In the genomic region with DNA sequence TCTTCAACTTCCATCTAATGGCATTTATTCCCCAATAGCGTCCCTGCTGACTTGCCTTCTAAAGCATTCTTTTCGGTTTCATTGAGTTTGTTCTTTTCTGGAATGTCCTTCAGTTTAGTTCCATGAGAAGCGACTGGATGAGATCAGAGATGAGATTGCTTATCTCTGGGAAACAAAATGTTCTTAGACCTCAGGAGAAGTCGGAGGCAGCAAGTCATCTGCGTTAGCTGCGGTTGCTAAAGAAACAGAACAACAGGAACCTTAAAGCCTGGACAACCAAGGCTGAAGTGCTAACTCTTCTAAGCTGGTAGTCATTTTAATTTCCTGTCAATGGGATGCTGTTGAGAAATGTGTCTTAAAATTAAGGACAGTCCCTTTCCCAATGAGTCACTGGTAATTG, we compare ENCODE assay signal across 21 mouse cellular contexts.
DNase-seq lines count a peak whose midpoint lies in the region; ATAC-seq lines count a peak whose summit lies in the region.
"Had no signal": no experiment of that assay in that cellular context is flagged by ENCODE, and none has a peak within 500 bp of the region (broad histone marks: within the 10 kb centered on the region; RNA-seq: fewer than 3 reads in every experiment).

No protein-coding gene starts in this region.

- H3K36me3 ChIP-seq in lung, embryonic 16.5 days (ENCODE audit: control insufficient read depth, insufficient read depth, low read length) = no peaks in the 10 kb centered on the region
- no peaks in the 10 kb centered on the region for H3K36me3 ChIP-seq in stomach, embryonic 15.5 days
- H3K36me3 ChIP-seq: embryonic facial prominence, embryonic 15.5 days; forebrain, embryonic 10.5 days; heart, embryonic 10.5 days; hindbrain, embryonic 15.5 days; liver, embryonic 12.5 days; lung, embryonic 15.5 days; midbrain, embryonic 12.5 days had no signal

- intact Hi-C loops in heart, postnatal 14 days (cut with DNase I) = no loop called here

- no peak overlapping the region for H3K4me2 ChIP-seq in lung, embryonic 16.5 days (ENCODE audit: low read depth, low read length)
- no peak overlapping the region for H3K4me2 ChIP-seq in stomach, embryonic 15.5 days
- H3K4me2 ChIP-seq: embryonic facial prominence, embryonic 15.5 days; hindbrain, embryonic 15.5 days; liver, embryonic 12.5 days; lung, embryonic 15.5 days; midbrain, embryonic 12.5 days had no signal

- H3K4me3 ChIP-seq in lung, embryonic 16.5 days (ENCODE audit: low read length) = no peak overlapping the region
- H3K4me3 ChIP-seq in stomach, embryonic 15.5 days (replicated peaks) = no peak overlapping the region
- H3K4me3 ChIP-seq: embryonic facial prominence, embryonic 15.5 days; forebrain, embryonic 10.5 days; heart, embryonic 10.5 days; hindbrain, embryonic 15.5 days; liver, embryonic 12.5 days; lung, embryonic 15.5 days; midbrain, embryonic 12.5 days had no signal

- no peak for ATAC-seq in lung, embryonic 16.5 days (ENCODE audit: low read depth)
- no peak for ATAC-seq in stomach, embryonic 15.5 days (ENCODE audit: insufficient read depth, low FRiP score, low read depth)
- ATAC-seq: liver, embryonic 12.5 days had no signal

- DNase-seq in heart, adult 11 months = peak; percentile 85
- DNase-seq in heart, postnatal 14 days = no peak
- no peak for DNase-seq in lung, postnatal 14 days
- DNase-seq in lung, postnatal 36 days = peak; percentile 46
- no peak for DNase-seq in gastrocnemius, postnatal 10 days
- DNase-seq: B cell, adult 2 months; cerebellum, postnatal 10 days; embryo, embryonic 11 days; gastrocnemius, postnatal 25 days; heart, postnatal 10 days; right cerebral cortex, adult 18-20 months; thymus, postnatal 4 days had no signal

- H3K9ac ChIP-seq in lung, embryonic 16.5 days (ENCODE audit: low read length) = no peak overlapping the region
- H3K9ac ChIP-seq in stomach, embryonic 15.5 days = no peak overlapping the region
- H3K9ac ChIP-seq: embryonic facial prominence, embryonic 15.5 days; hindbrain, embryonic 15.5 days; liver, embryonic 12.5 days; lung, embryonic 15.5 days; midbrain, embryonic 12.5 days had no signal

- H3K27ac ChIP-seq in lung, embryonic 16.5 days (ENCODE audit: low read length) = peak overlapping the region; percentile 2; the same call in 1 of the 2 replicates
- H3K27ac ChIP-seq in stomach, embryonic 15.5 days = peak overlapping the region; percentile 21; the same call in 1 of the 2 replicates
- H3K27ac ChIP-seq: embryonic facial prominence, embryonic 15.5 days; forebrain, embryonic 10.5 days; heart, embryonic 10.5 days; hindbrain, embryonic 15.5 days; liver, embryonic 12.5 days; midbrain, embryonic 12.5 days had no signal

- H3K27me3 ChIP-seq in lung, embryonic 16.5 days (ENCODE audit: control insufficient read depth, insufficient read depth, low read depth, low read length) = no peaks in the 10 kb centered on the region
- no peaks in the 10 kb centered on the region for H3K27me3 ChIP-seq in stomach, embryonic 15.5 days (replicated peaks)
- H3K27me3 ChIP-seq: embryonic facial prominence, embryonic 15.5 days; hindbrain, embryonic 15.5 days; liver, embryonic 12.5 days; lung, embryonic 15.5 days had no signal

- WGBS in lung, embryonic 16.5 days = 57% methylated on average over 6 of the region's 6 CpGs
- WGBS in stomach, embryonic 15.5 days = 64% methylated on average over 6 of the region's 6 CpGs

- peaks cover 12% of the 10 kb centered on the region for H3K4me1 ChIP-seq in lung, embryonic 16.5 days (replicated peaks; ENCODE audit: control insufficient read depth, insufficient read depth, low read length)
- no peaks in the 10 kb centered on the region for H3K4me1 ChIP-seq in stomach, embryonic 15.5 days
- H3K4me1 ChIP-seq: embryonic facial prominence, embryonic 15.5 days; heart, embryonic 10.5 days; liver, embryonic 12.5 days had no signal

- no peaks in the 10 kb centered on the region for H3K9me3 ChIP-seq in lung, embryonic 16.5 days (ENCODE audit: control insufficient read depth, low read length)
- H3K9me3 ChIP-seq in stomach, embryonic 15.5 days = no peaks in the 10 kb centered on the region
- H3K9me3 ChIP-seq: embryonic facial prominence, embryonic 15.5 days; forebrain, embryonic 10.5 days; heart, embryonic 10.5 days; hindbrain, embryonic 15.5 days; liver, embryonic 12.5 days; lung, embryonic 15.5 days; midbrain, embryonic 12.5 days had no signal

Comparison
In these comparisons a context has a peak if more than half of its experiments do, and no peak if none do; other contexts are left out.
1. DNase-seq: peak in heart, adult 11 months (single experiment) and lung, postnatal 36 days (single experiment); none in heart, postnatal 14 days (0 of 2), lung, postnatal 14 days (single experiment) and gastrocnemius, postnatal 10 days (single experiment).